Mouse (Mus musculus): ENCODE data around the gene Vmn1r126. TPM values are rescaled to one million over a fixed set of nuclear protein-coding genes. Genes with fewer than 3 reads are reported as not detected.
"Not testable (repeated sequence)": the region's sequence is repeated elsewhere in the genome, so short reads cannot be mapped to it uniquely, and the experiment has no call there.

Vmn1r126 gene
- polyA plus RNA-seq (2012; rRNA removed) (not detected in 2 replicates), polyA plus RNA-seq (2014; fragmentation: Nextera tagmentation; extraction: Ambion mirVana) (not detected in 2 replicates)

DNA sequence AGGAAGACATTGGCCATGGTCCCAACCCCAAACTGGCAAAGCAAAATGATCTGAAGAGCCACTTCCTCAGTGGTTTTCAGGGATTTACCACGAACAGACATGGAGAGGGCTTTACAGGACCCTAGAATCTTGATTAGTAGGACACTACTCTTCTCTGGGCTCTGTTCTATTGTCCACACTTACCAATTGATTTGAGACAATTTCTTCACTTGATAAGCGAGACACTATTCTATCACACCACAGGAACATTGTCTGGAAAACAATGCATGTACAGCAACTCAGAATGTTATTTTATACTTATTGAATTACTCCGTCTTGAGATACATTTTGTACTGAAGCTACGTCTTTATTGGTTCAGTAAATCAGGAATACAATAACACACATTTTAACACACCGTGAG lies at the start of gene Vmn1r126:
TSS of gene Vmn1r126 (minus strand) at position 101 of the 400 bp plus-strand sequence.
- H3K9me3 ChIP-seq (ENCODE audit: control insufficient read depth, low read length); H3K4me2 ChIP-seq (replicated peaks; ENCODE audit: low read depth, low read length, severe bottlenecking); DNase-seq (ENCODE audit: low spot score); ATAC-seq (ENCODE audit: low FRiP score, low read depth); H3K27me3 ChIP-seq (ENCODE audit: control insufficient read depth, insufficient read depth, low read length); H3K4me3 ChIP-seq (replicated peaks; ENCODE audit: low read length); H3K36me3 ChIP-seq (ENCODE audit: control insufficient read depth, insufficient read depth, low read length); H3K4me1 ChIP-seq (ENCODE audit: control insufficient read depth, insufficient read depth, low read length); H3K27ac ChIP-seq (replicated peaks; ENCODE audit: low read depth, low read length); H3K9ac ChIP-seq (ENCODE audit: low read depth, low read length, severe bottlenecking): not testable (repeated sequence)
- WGBS: no CpG with 5 or more reads among the region's 5 CpGs

DNA sequence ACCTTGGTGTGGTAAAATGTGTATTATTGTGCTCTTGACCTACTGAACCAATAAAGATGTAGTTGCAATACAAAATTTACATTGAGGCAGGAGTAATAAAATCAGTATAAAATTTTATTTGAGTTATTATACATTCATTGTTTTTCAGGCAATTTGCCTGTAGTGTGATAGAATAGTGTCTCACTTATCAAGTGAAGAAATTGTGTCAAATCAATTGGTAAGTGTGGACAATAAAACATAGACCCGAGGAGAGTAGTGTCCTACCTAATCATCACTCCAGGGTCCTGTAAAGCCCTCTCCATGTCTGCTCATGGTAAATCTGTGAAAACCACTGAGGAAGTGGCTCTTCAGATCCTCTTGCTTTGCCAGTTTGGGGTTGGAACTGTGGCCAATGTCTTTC lies 47.8 kb upstream of the Vmn1r126 start, which contains the start of gene Vmn1r128:
TSS of gene Vmn1r128 (plus strand) at position 301 of the 400 bp plus-strand sequence.
- H3K27ac ChIP-seq (replicated peaks; ENCODE audit: low read depth, low read length); ATAC-seq (ENCODE audit: low FRiP score, low read depth); H3K9me3 ChIP-seq (ENCODE audit: control insufficient read depth, low read length); H3K36me3 ChIP-seq (ENCODE audit: control insufficient read depth, insufficient read depth, low read length); H3K4me2 ChIP-seq (replicated peaks; ENCODE audit: low read depth, low read length, severe bottlenecking); H3K4me3 ChIP-seq (replicated peaks; ENCODE audit: low read length); H3K9ac ChIP-seq (ENCODE audit: low read depth, low read length, severe bottlenecking); DNase-seq (ENCODE audit: low spot score); H3K4me1 ChIP-seq (ENCODE audit: control insufficient read depth, insufficient read depth, low read length); H3K27me3 ChIP-seq (ENCODE audit: control insufficient read depth, insufficient read depth, low read length): not testable (repeated sequence)
- 80% methylated on average over 1 of the region's 1 CpGs for WGBS

DNA sequence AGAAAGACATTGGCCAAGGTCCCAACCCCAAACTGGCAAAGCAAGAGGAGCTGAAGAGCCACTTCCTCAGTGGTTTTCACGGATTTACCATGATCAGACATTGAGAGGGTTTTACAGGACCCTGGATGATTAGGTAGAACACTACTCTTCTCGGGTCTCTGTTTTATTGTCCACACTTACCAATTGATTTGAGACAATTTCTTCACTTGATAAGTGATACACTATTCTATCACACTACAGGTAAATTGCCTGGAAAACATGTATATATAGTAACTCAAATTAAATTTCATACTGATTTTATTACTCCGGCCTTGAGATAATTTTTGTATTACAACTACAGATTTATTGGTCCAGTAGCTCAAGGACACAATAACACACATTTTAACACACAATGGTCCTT lies 18.5 kb upstream of the Vmn1r126 start, which contains the start of gene Vmn1r127:
TSS of gene Vmn1r127 (minus strand) at position 101 of the 400 bp plus-strand sequence.
- not testable (repeated sequence) for H3K27ac ChIP-seq (replicated peaks; ENCODE audit: low read depth, low read length); H3K9ac ChIP-seq (ENCODE audit: low read depth, low read length, severe bottlenecking); ATAC-seq (ENCODE audit: low FRiP score, low read depth); H3K36me3 ChIP-seq (ENCODE audit: control insufficient read depth, insufficient read depth, low read length); DNase-seq (ENCODE audit: low spot score); H3K27me3 ChIP-seq (ENCODE audit: control insufficient read depth, insufficient read depth, low read length); H3K4me2 ChIP-seq (replicated peaks; ENCODE audit: low read depth, low read length, severe bottlenecking); H3K9me3 ChIP-seq (ENCODE audit: control insufficient read depth, low read length); H3K4me1 ChIP-seq (ENCODE audit: control insufficient read depth, insufficient read depth, low read length); H3K4me3 ChIP-seq (replicated peaks; ENCODE audit: low read length)
- no CpG with 5 or more reads among the region's 3 CpGs for WGBS

DNA sequence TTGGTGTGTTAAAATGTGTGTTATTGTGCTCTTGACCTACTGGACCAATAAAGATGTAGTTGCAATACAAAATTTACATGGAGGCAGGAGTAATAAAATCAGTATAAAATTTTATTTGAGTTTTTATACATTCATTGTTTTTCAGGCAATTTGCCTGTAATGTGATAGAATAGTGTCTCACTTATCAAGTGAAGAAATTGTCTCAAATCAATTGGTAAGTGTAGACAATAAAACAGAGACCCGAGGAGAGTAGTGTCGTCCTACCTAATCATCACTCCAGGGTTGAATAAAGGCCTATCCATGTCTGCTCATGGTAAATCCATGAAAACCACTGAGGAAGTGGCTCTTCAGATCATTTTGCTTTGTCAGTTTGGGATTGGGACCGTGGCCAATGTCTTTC lies 29.4 kb downstream of the Vmn1r126 start, which contains the start of gene Vmn1r125:
TSS of gene Vmn1r125 (plus strand) at position 301 of the 400 bp plus-strand sequence.
- H3K9me3 ChIP-seq (ENCODE audit: control insufficient read depth, low read length); H3K4me3 ChIP-seq (replicated peaks; ENCODE audit: low read length); H3K27ac ChIP-seq (replicated peaks; ENCODE audit: low read depth, low read length); DNase-seq (ENCODE audit: low spot score); H3K4me1 ChIP-seq (ENCODE audit: control insufficient read depth, insufficient read depth, low read length); H3K36me3 ChIP-seq (ENCODE audit: control insufficient read depth, insufficient read depth, low read length); H3K4me2 ChIP-seq (replicated peaks; ENCODE audit: low read depth, low read length, severe bottlenecking); H3K9ac ChIP-seq (ENCODE audit: low read depth, low read length, severe bottlenecking); ATAC-seq (ENCODE audit: low FRiP score, low read depth); H3K27me3 ChIP-seq (ENCODE audit: control insufficient read depth, insufficient read depth, low read length): not testable (repeated sequence)
- 70% methylated on average over 3 of the region's 3 CpGs for WGBS

DNA sequence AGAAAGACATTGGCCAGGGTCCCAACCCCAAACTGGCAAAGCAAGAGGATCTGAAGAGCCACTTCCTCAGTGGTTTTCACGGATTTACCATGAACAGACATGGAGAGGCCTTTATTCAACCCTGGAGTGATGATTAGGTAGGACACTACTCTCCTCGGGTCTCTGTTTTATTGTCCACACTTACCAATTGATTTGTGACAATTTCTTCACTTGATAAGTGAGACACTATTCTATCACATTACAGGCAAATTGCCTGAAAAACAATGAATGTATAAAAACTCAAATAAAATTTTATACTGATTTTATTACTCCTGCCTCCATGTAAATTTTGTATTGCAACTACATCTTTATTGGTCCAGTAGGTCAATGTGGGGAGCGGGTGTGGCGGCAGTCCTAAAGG lies 40.8 kb downstream of the Vmn1r126 start, which contains the start of gene Vmn1r124:
TSS of gene Vmn1r124 (minus strand) at position 101 of the 400 bp plus-strand sequence.
- H3K4me1 ChIP-seq (ENCODE audit: control insufficient read depth, insufficient read depth, low read length); H3K27me3 ChIP-seq (ENCODE audit: control insufficient read depth, insufficient read depth, low read length); H3K4me2 ChIP-seq (replicated peaks; ENCODE audit: low read depth, low read length, severe bottlenecking); H3K9me3 ChIP-seq (ENCODE audit: control insufficient read depth, low read length); DNase-seq (ENCODE audit: low spot score); H3K27ac ChIP-seq (replicated peaks; ENCODE audit: low read depth, low read length); H3K36me3 ChIP-seq (ENCODE audit: control insufficient read depth, insufficient read depth, low read length); ATAC-seq (ENCODE audit: low FRiP score, low read depth); H3K4me3 ChIP-seq (replicated peaks; ENCODE audit: low read length); H3K9ac ChIP-seq (ENCODE audit: low read depth, low read length, severe bottlenecking): not testable (repeated sequence)
- WGBS: 74% methylated on average over 4 of the region's 4 CpGs

Other genes starting within 250 kb of the Vmn1r126 start
- gene Vmn1r120, start 247.7 kb downstream of the Vmn1r126 start, polyA plus RNA-seq (2012; rRNA removed): not detected in 2 replicates
- gene Vmn1r120, start 247.7 kb downstream of the Vmn1r126 start, polyA plus RNA-seq (2014; fragmentation: Nextera tagmentation; extraction: Ambion mirVana): not detected in 2 replicates
- gene Vmn1r121, start 203.0 kb downstream of the Vmn1r126 start, polyA plus RNA-seq (2012; rRNA removed): not detected in 2 replicates
- not detected in 2 replicates for gene Vmn1r121, start 203.0 kb downstream of the Vmn1r126 start, polyA plus RNA-seq (2014; fragmentation: Nextera tagmentation; extraction: Ambion mirVana)
- gene Vmn1r122, start 167.3 kb downstream of the Vmn1r126 start, polyA plus RNA-seq (2012; rRNA removed): not detected in 2 replicates
- gene Vmn1r122, start 167.3 kb downstream of the Vmn1r126 start, polyA plus RNA-seq (2014; fragmentation: Nextera tagmentation; extraction: Ambion mirVana): not detected in 2 replicates
- not detected in 2 replicates for gene Vmn1r123, start 139.3 kb downstream of the Vmn1r126 start, polyA plus RNA-seq (2012; rRNA removed)
- not detected in 2 replicates for gene Vmn1r123, start 139.3 kb downstream of the Vmn1r126 start, polyA plus RNA-seq (2014; fragmentation: Nextera tagmentation; extraction: Ambion mirVana)
- not detected in 2 replicates for gene Gm5157, start 111.0 kb downstream of the Vmn1r126 start, polyA plus RNA-seq (2012; rRNA removed)
- not detected in 2 replicates for gene Gm5157, start 111.0 kb downstream of the Vmn1r126 start, polyA plus RNA-seq (2014; fragmentation: Nextera tagmentation; extraction: Ambion mirVana)
- not detected in 2 replicates for gene Vmn1r124, start 40.9 kb downstream of the Vmn1r126 start, polyA plus RNA-seq (2012; rRNA removed)
- not detected in 2 replicates for gene Vmn1r124, start 40.9 kb downstream of the Vmn1r126 start, polyA plus RNA-seq (2014; fragmentation: Nextera tagmentation; extraction: Ambion mirVana)
- not detected in 2 replicates for gene Vmn1r125, start 29.3 kb downstream of the Vmn1r126 start, polyA plus RNA-seq (2012; rRNA removed)
- gene Vmn1r125, start 29.3 kb downstream of the Vmn1r126 start, polyA plus RNA-seq (2014; fragmentation: Nextera tagmentation; extraction: Ambion mirVana): not detected in 2 replicates
- gene Vmn1r127, start 18.4 kb upstream of the Vmn1r126 start, polyA plus RNA-seq (2012; rRNA removed): not detected in 2 replicates
- gene Vmn1r127, start 18.4 kb upstream of the Vmn1r126 start, polyA plus RNA-seq (2014; fragmentation: Nextera tagmentation; extraction: Ambion mirVana): not detected in 2 replicates
- not detected in 2 replicates for gene Vmn1r128, start 47.9 kb upstream of the Vmn1r126 start, polyA plus RNA-seq (2012; rRNA removed)
- gene Vmn1r128, start 47.9 kb upstream of the Vmn1r126 start, polyA plus RNA-seq (2014; fragmentation: Nextera tagmentation; extraction: Ambion mirVana): not detected in 2 replicates
- not detected in 2 replicates for gene Vmn1r129, start 59.8 kb upstream of the Vmn1r126 start, polyA plus RNA-seq (2012; rRNA removed)
- not detected in 2 replicates for gene Vmn1r129, start 59.8 kb upstream of the Vmn1r126 start, polyA plus RNA-seq (2014; fragmentation: Nextera tagmentation; extraction: Ambion mirVana)
- not detected in 2 replicates for gene Gm6882, start 131.3 kb upstream of the Vmn1r126 start, polyA plus RNA-seq (2012; rRNA removed)
- gene Gm6882, start 131.3 kb upstream of the Vmn1r126 start, polyA plus RNA-seq (2014; fragmentation: Nextera tagmentation; extraction: Ambion mirVana): not detected in 2 replicates
- not detected in 2 replicates for gene Vmn1r130, start 210.3 kb upstream of the Vmn1r126 start, polyA plus RNA-seq (2012; rRNA removed)
- gene Vmn1r130, start 210.3 kb upstream of the Vmn1r126 start, polyA plus RNA-seq (2014; fragmentation: Nextera tagmentation; extraction: Ambion mirVana): not detected in 2 replicates
- not detected in 2 replicates for gene Vmn1r131, start 244.6 kb upstream of the Vmn1r126 start, polyA plus RNA-seq (2012; rRNA removed)
- gene Vmn1r131, start 244.6 kb upstream of the Vmn1r126 start, polyA plus RNA-seq (2014; fragmentation: Nextera tagmentation; extraction: Ambion mirVana): not detected in 2 replicates

Data from limb, embryonic 14.5 days (tissue).